Mouse (Mus musculus) liver, embryonic 16.5 days (tissue): Measurements from ENCODE around the gene Adamts7. TPM values are rescaled to one million over a fixed set of nuclear protein-coding genes. Genes with fewer than 3 reads are reported as not detected.
A peak's percentile ranks its signal among the peaks of the same experiment; 100 is the strongest.

ENCODE experiments used
- ATAC-seq: fragments of 200-750 bp; cut with Nextera tagmentation; 2 replicates; pipeline ENCODE4 v1.8.0; 2017; ENCODE audit warnings: low read depth, mild to moderate bottlenecking, moderate number of reproducible peaks, moderate library complexity
- H3K27ac ChIP-seq: fragments of 300-500 bp; sonication (generic); 2 replicates; pipeline ENCODE4 v1.5.1; 2014; ENCODE audit warnings: mild to moderate bottlenecking, low read length
- H3K27me3 ChIP-seq: fragments of 300-500 bp; sonication (generic); 2 replicates; pipeline ENCODE4 v1.6.1; 2014; ENCODE audit warnings: low read depth, low read length, mixed read lengths; ENCODE audit not compliant: control insufficient read depth, insufficient read depth
- H3K36me3 ChIP-seq: fragments of 300-500 bp; sonication (generic); 2 replicates; pipeline ENCODE4 v1.6.1; 2014; ENCODE audit warnings: mild to moderate bottlenecking; ENCODE audit not compliant: control insufficient read depth, insufficient read depth
- H3K4me1 ChIP-seq: fragments of 300-500 bp; sonication (generic); 2 replicates; pipeline ENCODE4 v1.6.1; 2014; ENCODE audit warnings: low read depth, low read length, mixed read lengths; ENCODE audit not compliant: control insufficient read depth
- H3K4me2 ChIP-seq: fragments of 300-500 bp; sonication (generic); 2 replicates; pipeline ENCODE4 v1.6.1; 2014; ENCODE audit warnings: low read depth, low read length, mixed read lengths
- H3K4me3 ChIP-seq: fragments of 300-500 bp; sonication (generic); 2 replicates; pipeline ENCODE4 v1.5.1; 2014; ENCODE audit warnings: low read depth, mild to moderate bottlenecking, low read length
- H3K9ac ChIP-seq: fragments of 300-500 bp; sonication (generic); 2 replicates; pipeline ENCODE4 v1.6.1; 2014; ENCODE audit warnings: low read depth, low read length
- H3K9me3 ChIP-seq: fragments of 300-500 bp; sonication (generic); replicated peaks from 2 replicates; pipeline ENCODE4 v1.6.1; 2016; ENCODE audit warnings: low read length; ENCODE audit not compliant: control insufficient read depth
- WGBS: fragments of 180-500 bp; shearing (Covaris S2); extraction: QIAGEN DNeasy Blood & Tissue Kit; methylation state at CpG from one replicate; pipeline ENCODE4 v1.1.7; 2014; ENCODE audit not compliant: insufficient replicate concordance; 5-methylcytosine and 5-hydroxymethylcytosine counted together
- polyA plus RNA-seq: library from polyadenylated mRNA; unstranded; fragments of >200 nt; fragmentation: Nextera tagmentation; extraction: Ambion mirVana; gene quantifications from 2 replicates; pipeline ENCODE4 v1.2.1, GENCODE M21; 2015

Gene Adamts7
- polyA plus RNA-seq, result 0.89 and 0.90 TPM in 2 replicates

DNA sequence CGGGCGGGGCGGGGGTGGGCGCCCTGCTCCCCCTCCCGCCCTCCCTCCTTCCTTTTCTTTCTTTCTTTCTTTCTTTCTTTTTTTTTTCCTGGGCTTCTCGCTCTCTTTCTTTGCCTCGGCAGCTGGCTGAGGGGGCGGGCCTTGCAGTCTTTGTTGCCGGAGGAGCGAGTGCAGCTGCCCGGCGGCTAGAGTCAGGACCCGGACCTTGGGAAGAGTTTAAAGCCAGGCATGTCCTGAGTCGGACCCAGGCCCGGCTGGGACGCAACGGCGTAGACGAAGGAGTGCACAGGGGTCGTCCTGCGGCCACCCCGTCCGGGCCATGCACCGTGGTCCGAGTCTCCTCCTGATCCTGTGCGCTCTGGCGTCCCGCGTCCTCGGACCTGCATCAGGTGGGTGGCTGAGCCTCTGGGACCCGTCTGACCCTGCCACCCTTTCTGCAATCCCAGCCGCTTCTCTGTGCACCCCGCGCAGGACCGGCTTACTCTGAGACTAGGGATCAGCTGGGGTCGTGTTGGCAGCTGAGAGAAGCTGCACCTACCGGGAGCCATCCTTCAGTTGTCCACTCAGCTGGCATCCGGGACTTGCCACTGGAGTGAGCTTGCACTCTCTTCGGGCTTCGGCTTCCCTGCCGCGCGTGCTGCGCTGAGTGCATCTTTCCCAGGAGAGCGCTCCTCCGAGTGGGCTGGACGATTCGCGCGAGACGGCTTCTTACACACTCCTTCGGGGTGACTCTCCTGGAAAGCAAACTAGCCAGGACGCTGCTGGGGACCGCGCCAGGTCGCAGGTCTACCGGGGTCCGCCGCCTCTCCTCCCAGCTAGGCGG lies at the start of gene Adamts7:
Adamts7 (plus strand) TSS at position 144 of the 823 bp plus-strand sequence.
- Histone ChIP-seq H3K36me3 (no peaks in the 10 kb centered on the region), H3K27ac (no peak within 1 kb of the TSS), H3K4me1 (no peaks in the 10 kb centered on the region; the same call in 1 of the 2 replicates), H3K4me3 (peak within 1 kb of the TSS; percentile 59), H3K4me2 (peak within 1 kb of the TSS; percentile 78), H3K9me3 (no peaks in the 10 kb centered on the region), H3K27me3 (peaks cover 34% of the 10 kb centered on the region), H3K9ac (peak within 1 kb of the TSS; percentile 1; the same call in 1 of the 2 replicates)
- ATAC-seq, result peak; percentile 20
- WGBS, result under 1% methylated on average over 58 of the region's 60 CpGs

GRCm38 (mm10) chr9:90113151-90113550 lies 49.7 kb upstream of the Adamts7 start:
- H3K4me2 ChIP-seq, result peak overlapping the region; percentile 90
- H3K4me3 ChIP-seq, result peak overlapping the region; percentile 100
- peak overlapping the region; percentile 98 for H3K9ac ChIP-seq
- peaks cover 3% of the 10 kb centered on the region for H3K36me3 ChIP-seq
- no peaks in the 10 kb centered on the region for H3K27me3 ChIP-seq
- ATAC-seq, result no peak
- H3K27ac ChIP-seq, result peak overlapping the region; percentile 99
- under 1% methylated on average over 13 of the region's 13 CpGs for WGBS
- H3K9me3 ChIP-seq, result no peaks in the 10 kb centered on the region
- H3K4me1 ChIP-seq, result peaks cover 18% of the 10 kb centered on the region

GRCm38 (mm10) chr9:90113651-90114566 lies 49.0 kb upstream of the Adamts7 start:
- Histone ChIP-seq H3K36me3 (no peaks in the 10 kb centered on the region; the same call in 1 of the 2 replicates), H3K9me3 (no peaks in the 10 kb centered on the region), H3K4me3 (peak overlapping the region; percentile 100), H3K4me1 (peaks cover 18% of the 10 kb centered on the region), H3K9ac (peak overlapping the region; percentile 98), H3K4me2 (peak overlapping the region; percentile 90), H3K27ac (peak overlapping the region; percentile 99), H3K27me3 (no peaks in the 10 kb centered on the region)
- peak; percentile 77 for ATAC-seq
- WGBS, result under 1% methylated on average over 82 of the region's 82 CpGs

DNA sequence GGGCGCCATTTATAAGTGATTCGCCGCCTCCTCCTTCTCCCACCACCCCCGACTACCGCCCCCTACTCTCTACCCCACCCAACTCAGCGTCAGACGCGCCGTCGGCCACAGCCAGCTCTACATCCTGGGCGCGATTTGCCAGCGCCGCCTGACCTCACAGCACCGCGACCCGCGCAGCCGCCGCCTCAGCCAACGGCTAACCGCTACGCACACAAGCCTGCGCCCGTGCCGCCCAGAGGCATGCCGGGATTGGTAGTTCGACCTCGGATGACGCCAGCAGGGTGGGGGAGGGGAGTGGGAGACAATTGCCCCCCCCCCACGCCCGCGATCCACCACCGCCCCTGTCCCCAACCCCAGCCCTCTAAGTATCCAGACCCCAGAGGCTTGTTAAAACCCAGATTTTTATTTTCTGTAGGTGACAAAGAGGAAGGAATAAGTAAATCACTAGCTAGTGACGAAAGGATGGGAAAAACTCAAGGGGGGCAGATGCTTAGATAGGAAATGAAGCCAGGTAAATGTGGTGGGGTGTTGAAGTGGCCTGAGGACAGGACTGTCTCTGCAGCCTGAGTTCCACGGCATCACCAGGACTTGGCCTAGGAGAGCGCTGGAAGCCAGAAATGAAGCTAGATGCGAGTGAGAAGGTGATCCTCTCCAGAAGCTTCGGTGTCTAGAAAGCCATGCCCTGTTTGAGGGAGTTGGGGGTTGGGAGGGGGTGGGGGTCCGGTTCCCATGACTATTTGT lies 48.1 kb upstream of the Adamts7 start, which contains the start of gene Morf4l1:
Morf4l1 (minus strand) TSS at position 208 of the 741 bp plus-strand sequence.
- Histone ChIP-seq H3K4me2 (peak within 1 kb of the TSS; percentile 93), H3K9me3 (no peaks in the 10 kb centered on the region), H3K9ac (peak within 1 kb of the TSS; percentile 98), H3K27ac (peak within 1 kb of the TSS; percentile 99), H3K27me3 (no peaks in the 10 kb centered on the region), H3K36me3 (no peaks in the 10 kb centered on the region), H3K4me3 (peak within 1 kb of the TSS; percentile 100), H3K4me1 (peaks cover 18% of the 10 kb centered on the region)
- ATAC-seq, result peak; percentile 97
- WGBS, result 1% methylated on average over 39 of the region's 40 CpGs

DNA sequence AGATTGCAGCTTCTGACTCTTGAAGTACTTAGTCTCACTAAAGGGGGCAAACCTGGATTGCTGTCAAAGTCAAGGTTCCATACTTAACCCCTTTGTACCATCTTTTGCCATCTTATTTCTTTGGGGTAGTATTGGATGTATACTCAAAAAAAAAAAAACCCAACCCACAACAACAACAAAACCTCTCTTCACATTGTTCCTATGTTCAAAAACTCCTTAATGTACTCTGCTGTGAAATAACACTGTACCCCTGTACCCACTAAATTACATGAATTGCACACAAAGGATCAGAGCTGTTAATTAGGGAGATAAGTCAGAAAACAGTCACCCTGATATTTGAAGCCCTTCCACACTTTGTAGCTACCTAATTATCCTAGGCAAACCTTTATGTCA lies 47.6 kb upstream of the Adamts7 start:
- peak overlapping the region; percentile 93 for H3K4me2 ChIP-seq
- no peak overlapping the region for H3K27ac ChIP-seq
- H3K9me3 ChIP-seq, result no peaks in the 10 kb centered on the region
- H3K4me1 ChIP-seq, result peaks cover 18% of the 10 kb centered on the region
- H3K9ac ChIP-seq, result peak overlapping the region; percentile 98
- no peaks in the 10 kb centered on the region for H3K27me3 ChIP-seq
- H3K36me3 ChIP-seq, result no peaks in the 10 kb centered on the region
- ATAC-seq, result no peak
- peak overlapping the region; percentile 100 for H3K4me3 ChIP-seq

- no peak overlapping the region for H3K9ac ChIP-seq
- ATAC-seq, result no peak
Observed at GRCm38 (mm10) chr9:90117234-90117633, 45.6 kb upstream of the Adamts7 start.

GRCm38 (mm10) chr9:90122246-90122740 lies 40.6 kb upstream of the Adamts7 start:
- Histone ChIP-seq H3K27me3 (no peaks in the 10 kb centered on the region), H3K4me2 (no peak overlapping the region), H3K27ac (no peak overlapping the region), H3K4me3 (no peak overlapping the region), H3K9ac (no peak overlapping the region), H3K4me1 (no peaks in the 10 kb centered on the region), H3K9me3 (no peaks in the 10 kb centered on the region), H3K36me3 (no peaks in the 10 kb centered on the region)
- ATAC-seq, result no peak
- 48% methylated on average over 4 of the region's 4 CpGs for WGBS

More at GRCm38 (mm10) chr9:90117234-90117633, 45.6 kb upstream of the Adamts7 start:
- Histone ChIP-seq H3K4me3 (no peak overlapping the region), H3K27me3 (no peaks in the 10 kb centered on the region), H3K9me3 (no peaks in the 10 kb centered on the region), H3K36me3 (no peaks in the 10 kb centered on the region), H3K4me2 (no peak overlapping the region), H3K4me1 (peaks cover 11% of the 10 kb centered on the region), H3K27ac (no peak overlapping the region)

DNA sequence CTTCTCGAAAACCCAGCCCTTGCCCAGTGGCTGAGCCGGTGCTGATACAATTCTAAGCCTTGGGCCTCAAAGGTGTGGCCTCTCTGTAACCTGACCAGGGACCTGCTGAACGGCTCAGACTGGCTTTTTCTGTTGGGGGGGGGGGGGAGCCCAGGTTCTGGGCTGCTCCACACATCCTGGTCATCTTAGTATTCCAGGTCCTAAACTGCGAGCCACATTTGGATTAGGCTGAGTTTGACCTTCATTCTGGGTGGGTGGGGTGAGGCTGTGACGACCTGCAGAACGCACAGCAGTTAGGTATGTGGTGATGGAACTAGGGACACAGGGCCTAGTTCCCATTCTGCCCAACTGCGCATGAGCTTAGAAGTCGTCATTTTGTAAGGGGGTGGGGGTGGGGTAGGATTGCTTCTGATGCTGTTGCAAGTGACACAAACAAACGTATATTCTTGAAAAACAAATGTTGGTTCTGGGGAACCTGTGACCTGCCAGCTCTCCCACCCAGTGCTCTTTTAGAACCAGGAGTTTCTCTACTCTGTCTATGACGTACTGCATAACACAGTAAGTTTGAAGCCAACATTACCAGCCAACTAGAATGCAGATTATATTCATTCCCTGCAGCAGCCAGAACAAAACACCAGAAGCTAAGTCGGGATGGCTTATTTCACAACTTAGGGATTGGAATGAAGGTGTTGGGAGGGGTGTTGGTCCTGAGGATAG lies 38.6 kb upstream of the Adamts7 start:
- ATAC-seq, result no peak
- no peak overlapping the region for H3K4me3 ChIP-seq
- H3K4me1 ChIP-seq, result no peaks in the 10 kb centered on the region
- no peak overlapping the region for H3K9ac ChIP-seq
- H3K4me2 ChIP-seq, result no peak overlapping the region
- 55% methylated on average over 11 of the region's 11 CpGs for WGBS
- H3K9me3 ChIP-seq, result no peaks in the 10 kb centered on the region
- no peak overlapping the region for H3K27ac ChIP-seq
- H3K27me3 ChIP-seq, result no peaks in the 10 kb centered on the region
- H3K36me3 ChIP-seq, result no peaks in the 10 kb centered on the region
